Mouse (Mus musculus) 416B (cell line): ENCODE data around the gene Knstrn.

ENCODE experiments used
- DNase-seq: peaks from one replicate; pipeline ENCODE4 v3.0.0; 2011; ENCODE audit warnings: low read depth

The Knstrn gene

GRCm38 (mm10) chr2:118813981-118814836 is at the start of gene Knstrn:
Knstrn (plus strand) TSS chr2:118814003.
- peak; percentile 94 for DNase-seq

- DNase-seq = peak; percentile 49
These were observed 49.5 kb upstream of the Knstrn start for GRCm38 (mm10) chr2:118764094-118764831.

GRCm38 (mm10) chr2:118764875-118765274 is 48.9 kb upstream of the Knstrn start:
- DNase-seq = no peak

DNA sequence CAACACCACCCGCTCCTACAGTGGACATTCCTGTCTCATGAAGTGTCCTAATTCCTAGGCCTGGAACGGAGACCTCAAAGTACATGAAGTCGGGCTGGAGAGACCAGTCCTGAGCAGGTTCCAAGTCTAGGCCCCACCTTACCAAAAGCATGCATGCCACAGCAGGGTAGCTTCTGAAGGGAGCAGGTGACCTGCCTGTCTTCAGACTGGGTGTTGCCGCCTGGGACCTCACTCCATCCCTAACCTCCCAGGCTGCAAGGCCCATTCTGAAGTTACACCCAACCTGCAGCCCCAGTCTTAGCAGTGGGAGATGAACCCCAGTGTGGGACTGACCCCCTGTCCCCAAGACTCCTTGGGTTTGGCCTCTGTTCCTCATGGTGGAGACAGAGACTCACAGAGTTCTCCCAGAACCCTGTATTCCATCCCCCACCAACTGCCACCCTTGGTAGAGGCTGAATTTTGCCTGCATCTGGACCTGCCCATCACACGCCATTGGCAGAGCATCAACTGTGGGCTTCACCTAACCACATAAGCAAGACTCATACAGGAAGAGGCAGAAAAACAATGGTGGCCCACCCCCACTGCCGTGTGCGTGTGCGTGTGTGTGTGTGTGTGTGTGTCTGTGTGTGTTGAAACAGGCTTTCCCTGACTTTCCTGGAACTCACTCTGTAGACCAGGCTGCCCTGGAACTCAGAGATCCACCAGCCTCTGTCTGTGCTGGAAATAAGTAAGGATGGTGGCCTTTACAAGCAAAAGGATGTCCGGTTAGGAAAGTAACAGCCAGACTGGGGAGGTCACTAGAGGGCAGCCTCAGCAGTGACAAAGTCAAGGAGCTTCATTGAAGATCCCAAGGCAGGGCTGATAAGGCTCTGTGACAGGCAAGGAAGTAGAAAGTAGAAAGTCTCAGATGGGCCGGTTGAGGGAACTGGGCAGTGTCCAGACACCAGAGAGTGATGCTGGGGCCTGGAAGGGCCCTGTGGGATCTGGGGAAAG is 47.5 kb upstream of the Knstrn start:
- DNase-seq = peak; percentile 87

DNA sequence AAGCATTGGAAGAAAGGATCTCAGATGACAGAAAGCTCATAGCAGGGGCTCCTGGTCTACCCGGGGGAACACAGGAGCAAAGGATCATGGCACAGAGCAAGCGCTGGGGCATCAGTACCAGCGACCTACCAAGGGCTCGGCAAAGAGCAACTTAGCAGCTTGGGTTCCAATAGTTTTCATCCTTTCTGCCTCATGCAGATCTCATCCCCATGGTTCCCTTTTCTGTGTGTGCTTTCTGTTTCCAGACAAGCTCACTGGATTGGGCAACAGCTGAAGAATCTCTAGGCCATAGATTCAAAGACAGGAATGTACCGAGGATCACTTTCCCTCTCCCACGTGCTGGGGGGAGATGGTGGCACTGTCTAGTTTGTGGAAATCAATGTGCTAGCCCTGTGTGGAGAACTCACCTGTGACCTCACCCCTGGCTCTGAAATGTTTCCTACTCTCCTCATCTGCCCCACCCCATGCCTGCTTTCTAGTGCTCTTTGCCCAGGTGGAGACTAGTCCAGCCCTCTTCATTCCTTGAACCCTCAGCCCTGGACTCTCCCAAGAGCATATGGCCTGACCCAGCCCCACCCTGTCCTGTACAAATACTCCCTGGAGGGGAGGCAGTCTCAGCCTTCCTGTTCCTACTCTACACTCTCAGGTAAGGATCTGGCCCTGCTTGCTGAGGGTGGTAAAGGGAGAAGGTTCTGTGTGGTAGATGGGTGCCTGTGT is 41.5 kb upstream of the Knstrn start, which contains the start of gene Phgr1:
Phgr1 (plus strand) TSS at position 612 of the 717 bp plus-strand sequence.
- DNase-seq = no peak

- no peak for DNase-seq
These were observed 39.3 kb upstream of the Knstrn start for GRCm38 (mm10) chr2:118774536-118774935.

- DNase-seq = peak; percentile 49
These were observed 38.4 kb upstream of the Knstrn start for GRCm38 (mm10) chr2:118775396-118775795.

DNA sequence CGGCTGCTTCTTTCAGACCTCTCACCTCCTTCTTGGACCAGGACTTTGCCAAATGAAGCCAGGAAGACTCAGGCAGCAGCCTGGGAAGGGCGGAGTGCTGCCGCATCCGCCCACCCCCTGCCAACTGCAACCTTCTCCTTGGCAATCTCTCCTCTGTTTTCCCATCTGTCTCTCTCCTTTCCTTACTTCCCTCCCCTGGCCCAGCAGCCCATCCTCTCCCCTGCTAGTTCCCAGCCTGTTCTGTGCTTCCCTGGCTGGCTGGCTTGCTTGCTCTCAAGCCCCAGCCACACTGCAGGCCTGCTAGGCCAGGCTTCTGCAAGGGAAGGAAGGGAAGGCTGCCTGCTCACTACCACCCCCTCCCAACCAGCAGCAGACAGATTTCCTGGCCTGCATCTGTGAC is 38.0 kb upstream of the Knstrn start:
- DNase-seq = no peak

GRCm38 (mm10) chr2:118776295-118776694 is 37.5 kb upstream of the Knstrn start:
- DNase-seq = no peak

- no peak for DNase-seq
These were observed 35.4 kb upstream of the Knstrn start for GRCm38 (mm10) chr2:118778418-118778817.

GRCm38 (mm10) chr2:118779065-118779464 is 34.7 kb upstream of the Knstrn start:
- no peak for DNase-seq

- DNase-seq = peak; percentile 14
These were observed 34.0 kb upstream of the Knstrn start, which contains the start of gene Disp2 for GRCm38 (mm10) chr2:118779504-118780480. Disp2 (plus strand) TSS chr2:118779719.

GRCm38 (mm10) chr2:118781115-118781514 is 32.7 kb upstream of the Knstrn start:
- DNase-seq = no peak

- DNase-seq = peak; percentile 77
These were observed 31.5 kb upstream of the Knstrn start for GRCm38 (mm10) chr2:118782303-118782702.

DNA sequence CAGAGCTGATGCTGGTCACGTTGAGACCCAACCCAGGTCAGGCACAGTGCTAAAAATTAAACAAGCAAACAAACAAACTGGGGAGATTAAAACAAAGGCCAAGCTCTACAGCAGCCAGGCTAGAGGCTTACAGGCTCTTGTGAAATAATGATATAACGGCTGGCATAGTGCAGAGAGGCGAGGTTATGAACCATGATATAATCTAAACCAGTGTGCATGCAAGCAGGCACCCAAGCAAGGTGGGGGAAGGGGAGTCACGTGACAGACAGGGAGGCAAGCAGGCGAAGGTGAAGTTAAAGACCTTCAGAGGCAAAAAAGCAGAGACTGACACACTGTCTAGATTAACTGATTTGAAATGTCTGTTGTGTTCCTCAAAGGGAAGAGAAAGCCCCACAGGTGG is 30.7 kb upstream of the Knstrn start:
- peak; percentile 46 for DNase-seq

GRCm38 (mm10) chr2:118783663-118784062 is 30.1 kb upstream of the Knstrn start:
- no peak for DNase-seq

DNA sequence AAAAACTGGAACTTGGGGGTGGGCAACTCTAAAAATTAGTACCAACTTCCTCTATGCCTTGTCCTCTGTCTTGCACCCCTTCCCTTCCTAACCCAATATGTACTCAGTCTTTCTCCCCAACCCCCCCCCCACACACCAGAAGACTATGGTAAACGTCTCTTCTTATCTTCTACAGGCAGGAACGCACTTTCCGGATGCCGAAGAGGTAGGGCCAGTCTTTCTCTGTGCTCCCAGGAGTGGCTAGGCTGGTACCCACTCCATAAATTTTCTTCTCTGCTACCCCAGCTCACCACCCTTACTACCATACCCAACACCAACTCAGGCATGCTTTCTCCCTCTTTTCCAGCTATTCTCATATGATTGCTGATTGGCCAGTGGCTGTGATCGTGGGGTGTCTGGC is 27.3 kb upstream of the Knstrn start:
- DNase-seq = no peak

DNA sequence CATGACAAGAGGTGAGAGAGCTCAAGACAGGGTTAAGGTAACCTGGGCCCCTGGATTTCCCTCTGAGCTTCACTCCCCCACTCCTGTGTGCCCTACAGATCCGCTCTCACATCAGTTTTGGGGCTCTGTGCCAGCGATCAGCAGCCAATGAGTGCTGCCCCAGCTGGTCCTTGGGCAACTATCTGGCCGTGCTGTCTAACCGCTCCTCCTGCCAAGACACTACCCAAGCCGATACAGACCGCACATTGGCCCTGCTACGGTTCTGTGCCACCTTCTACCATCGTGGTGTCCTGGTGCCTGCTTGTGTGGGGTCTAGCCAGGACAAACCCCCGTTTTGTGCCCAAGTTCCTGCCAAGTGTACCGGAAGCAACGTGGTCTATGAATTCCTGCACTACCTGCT is 24.3 kb upstream of the Knstrn start:
- DNase-seq = no peak

DNA sequence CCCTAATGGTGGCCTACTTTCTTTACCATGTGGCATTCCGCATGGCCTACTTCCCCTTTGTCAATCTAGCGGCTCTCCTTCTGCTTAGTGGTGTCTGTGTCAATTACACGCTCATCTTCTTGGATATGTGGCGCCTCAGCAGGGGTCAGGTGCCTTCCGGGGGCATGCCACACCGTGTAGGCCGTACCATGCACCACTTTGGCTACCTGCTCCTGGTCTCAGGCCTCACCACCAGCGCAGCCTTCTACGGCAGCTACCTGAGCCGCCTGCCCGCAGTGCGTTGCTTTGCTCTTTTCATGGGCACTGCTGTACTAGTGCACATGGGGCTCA is 23.6 kb upstream of the Knstrn start:
- DNase-seq = no peak
